Mouse (Mus musculus) layer of hippocampus, adult 9-10 months (tissue): ENCODE data around the gene Fbxw2.
"Not testable (repeated sequence)": the region's sequence is repeated elsewhere in the genome, so short reads cannot be mapped to it uniquely, and the experiment has no call there.

Experiments used
- DNase-seq: peaks from one replicate; pipeline ENCODE4 v3.0.0; 2022; ENCODE audit warnings: low spot score

The Fbxw2 gene

GRCm38 (mm10) chr2:34812706-34813105 lies 13.4 kb downstream of the Fbxw2 start:
- no peak for DNase-seq

- no peak for DNase-seq
Measured at GRCm38 (mm10) chr2:34810775-34811174, 15.3 kb downstream of the Fbxw2 start.

- DNase-seq = no peak
Measured at GRCm38 (mm10) chr2:34809568-34809967, 16.5 kb downstream of the Fbxw2 start.

GRCm38 (mm10) chr2:34808057-34808456 lies 18.1 kb downstream of the Fbxw2 start:
- DNase-seq = no peak

GRCm38 (mm10) chr2:34805364-34805950 lies 20.7 kb downstream of the Fbxw2 start:
- no peak for DNase-seq

GRCm38 (mm10) chr2:34804815-34805214 lies 21.3 kb downstream of the Fbxw2 start:
- no peak for DNase-seq

GRCm38 (mm10) chr2:34804172-34804571 lies 21.9 kb downstream of the Fbxw2 start:
- no peak for DNase-seq

- DNase-seq = no peak
Measured at GRCm38 (mm10) chr2:34803746-34804145, 22.4 kb downstream of the Fbxw2 start.

- not testable (repeated sequence) for DNase-seq
Measured at GRCm38 (mm10) chr2:34802565-34803245, 23.4 kb downstream of the Fbxw2 start.

- DNase-seq = peak; percentile 97
Measured at GRCm38 (mm10) chr2:34801516-34802482, 24.3 kb downstream of the Fbxw2 start.

- no peak for DNase-seq
Measured at GRCm38 (mm10) chr2:34800371-34800770, 25.7 kb downstream of the Fbxw2 start.

- DNase-seq = no peak
Measured at GRCm38 (mm10) chr2:34799357-34800256, 26.5 kb downstream of the Fbxw2 start, which contains the start of gene Rabepk. Rabepk (minus strand) TSS chr2:34799912.

GRCm38 (mm10) chr2:34795426-34795825 lies 30.7 kb downstream of the Fbxw2 start:
- DNase-seq = no peak

- DNase-seq = no peak
Measured at GRCm38 (mm10) chr2:34794511-34794910, 31.6 kb downstream of the Fbxw2 start.

GRCm38 (mm10) chr2:34792543-34792942 lies 33.6 kb downstream of the Fbxw2 start:
- DNase-seq = not testable (repeated sequence)

GRCm38 (mm10) chr2:34790282-34790681 lies 35.8 kb downstream of the Fbxw2 start:
- no peak for DNase-seq

- no peak for DNase-seq
Measured at GRCm38 (mm10) chr2:34784085-34784484, 42.0 kb downstream of the Fbxw2 start.

- no peak for DNase-seq
Measured at GRCm38 (mm10) chr2:34783064-34784020, 42.8 kb downstream of the Fbxw2 start.

- DNase-seq = no peak
Measured at GRCm38 (mm10) chr2:34777237-34777868, 48.8 kb downstream of the Fbxw2 start.

GRCm38 (mm10) chr2:34774493-34774892 lies 51.6 kb downstream of the Fbxw2 start:
- DNase-seq = no peak
